Mouse (Mus musculus) forebrain, embryonic 15.5 days (tissue): Measurements from ENCODE around the gene Samd4. TPM values are rescaled to one million over a fixed set of nuclear protein-coding genes. Genes with fewer than 3 reads are reported as not detected.

ENCODE experiments used
- ATAC-seq: fragments of 200-750 bp; cut with Nextera tagmentation; replicated peaks from 2 replicates; pipeline ENCODE4 v1.8.0; 2017; ENCODE audit warnings: mild to moderate bottlenecking, moderate TSS enrichment, moderate library complexity
- H3K27ac ChIP-seq: fragments of 300-500 bp; sonication (generic); replicated peaks from 2 replicates; pipeline ENCODE4 v1.5.1; 2015; ENCODE audit warnings: mild to moderate bottlenecking, inconsistent platforms
- H3K27me3 ChIP-seq: fragments of 300-500 bp; sonication (generic); 2 replicates; pipeline ENCODE4 v1.6.1; 2015; ENCODE audit warnings: inconsistent platforms
- H3K36me3 ChIP-seq: fragments of 300-500 bp; sonication (generic); 2 replicates; pipeline ENCODE4 v1.6.1; 2015; ENCODE audit warnings: mild to moderate bottlenecking, inconsistent platforms
- H3K4me1 ChIP-seq: fragments of 300-500 bp; sonication (generic); 2 replicates; pipeline ENCODE4 v1.6.1; 2015; ENCODE audit warnings: inconsistent platforms
- H3K4me2 ChIP-seq: fragments of 300-500 bp; sonication (generic); replicated peaks from 2 replicates; pipeline ENCODE4 v1.6.1; 2015; ENCODE audit warnings: mild to moderate bottlenecking, inconsistent platforms
- H3K4me3 ChIP-seq: fragments of 300-500 bp; sonication (generic); 2 replicates; pipeline ENCODE4 v1.5.1; 2015; ENCODE audit warnings: mild to moderate bottlenecking, inconsistent platforms
- H3K9ac ChIP-seq: fragments of 300-500 bp; sonication (generic); replicated peaks from 2 replicates; pipeline ENCODE4 v1.6.1; 2015; ENCODE audit warnings: mild to moderate bottlenecking, inconsistent platforms
- H3K9me3 ChIP-seq: fragments of 300-500 bp; sonication (generic); 2 replicates; pipeline ENCODE4 v1.6.1; 2016; ENCODE audit warnings: inconsistent platforms
- WGBS: fragments of 180-500 bp; shearing (Covaris S2); methylation state at CpG from one replicate; pipeline ENCODE4 v1.1.7; 2015; ENCODE audit warnings: mixed read lengths; 5-methylcytosine and 5-hydroxymethylcytosine counted together
- microRNA-seq: library from miRNA; unstranded; fragments of <30 nt; microRNA quantifications from one replicate; pipeline ENCODE4, GENCODE M21; 2016
- polyA plus RNA-seq: library from polyadenylated mRNA; unstranded; fragments of >200 nt; fragmentation: Nextera tagmentation; extraction: Ambion mirVana; gene quantifications from 2 replicates; pipeline ENCODE4 v1.2.1, GENCODE M21; 2015

The Samd4 gene
- polyA plus RNA-seq, 1 experiment from 2014 or later, result 4.6 TPM

DNA sequence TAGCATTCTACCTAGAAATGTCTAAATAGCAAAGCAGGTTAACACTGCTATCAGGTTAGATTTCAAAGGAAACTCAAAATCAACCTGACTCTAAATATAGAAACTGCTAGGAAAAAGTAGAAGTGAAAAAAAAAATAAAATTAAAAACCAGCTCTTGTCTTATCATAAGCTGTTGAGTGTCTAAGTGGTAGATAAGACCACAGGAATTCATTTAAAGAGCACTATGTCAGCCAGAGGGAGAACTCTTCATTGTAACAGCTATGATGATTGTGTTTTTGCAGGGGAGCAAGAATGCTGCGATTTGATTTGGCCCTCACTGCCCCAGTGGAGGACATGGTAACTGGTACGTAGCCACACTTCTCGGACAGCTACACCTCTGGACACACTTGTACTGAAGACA, 271.6 kb downstream of the Samd4 start:
- Histone ChIP-seq H3K9ac (no peak overlapping the region), H3K4me3 (no peak overlapping the region)
- WGBS, result 89% methylated on average over 3 of the region's 3 CpGs

More for the DNA sequence above, 271.6 kb downstream of the Samd4 start:
- H3K9me3 ChIP-seq, result no peaks in the 10 kb centered on the region
- ATAC-seq, result no peak
- no peak overlapping the region for H3K4me2 ChIP-seq
- H3K27ac ChIP-seq, result no peak overlapping the region
- no peaks in the 10 kb centered on the region for H3K27me3 ChIP-seq
- no peaks in the 10 kb centered on the region for H3K4me1 ChIP-seq
- no peaks in the 10 kb centered on the region for H3K36me3 ChIP-seq

Small RNAs within 50 kb of the gene (microRNA-seq; reads per million reads assigned to microRNA genes)
- 2.2 reads per million, percentile 1 among the genes with 10 or more reads in this experiment for gene Mir378c

Other genes with a start within 250 kb of the Samd4 start
- gene Cdkn3, start 122.3 kb upstream of the Samd4 start, polyA plus RNA-seq, result 16.8 and 18.8 TPM in 2 replicates
- gene Cnih1, start 94.4 kb upstream of the Samd4 start, polyA plus RNA-seq, result 145 and 150 TPM in 2 replicates
- gene Gmfb, start 60.6 kb upstream of the Samd4 start, polyA plus RNA-seq, result 103 and 116 TPM in 2 replicates
- gene Cgrrf1, start 50.7 kb upstream of the Samd4 start, polyA plus RNA-seq, result 14.6 and 14.9 TPM in 2 replicates